Mouse (Mus musculus) thymus, postnatal 10 days (tissue): ENCODE results near the gene Rnf222.
A peak's percentile ranks its signal among the peaks of the same experiment; 100 is the strongest.
"Not testable (repeated sequence)": the region's sequence is repeated elsewhere in the genome, so short reads cannot be mapped to it uniquely, and the experiment has no call there.

Experiments used
- DNase-seq, 2 experiments: peaks; one replicate each; pipeline ENCODE4 v3.0.0; 2021; ENCODE audit warnings: low spot score in 2 of 2

Gene Rnf222

GRCm38 (mm10) chr11:68908846-68909503 is 20.6 kb downstream of the Rnf222 start:
- no peak for DNase-seq

DNA sequence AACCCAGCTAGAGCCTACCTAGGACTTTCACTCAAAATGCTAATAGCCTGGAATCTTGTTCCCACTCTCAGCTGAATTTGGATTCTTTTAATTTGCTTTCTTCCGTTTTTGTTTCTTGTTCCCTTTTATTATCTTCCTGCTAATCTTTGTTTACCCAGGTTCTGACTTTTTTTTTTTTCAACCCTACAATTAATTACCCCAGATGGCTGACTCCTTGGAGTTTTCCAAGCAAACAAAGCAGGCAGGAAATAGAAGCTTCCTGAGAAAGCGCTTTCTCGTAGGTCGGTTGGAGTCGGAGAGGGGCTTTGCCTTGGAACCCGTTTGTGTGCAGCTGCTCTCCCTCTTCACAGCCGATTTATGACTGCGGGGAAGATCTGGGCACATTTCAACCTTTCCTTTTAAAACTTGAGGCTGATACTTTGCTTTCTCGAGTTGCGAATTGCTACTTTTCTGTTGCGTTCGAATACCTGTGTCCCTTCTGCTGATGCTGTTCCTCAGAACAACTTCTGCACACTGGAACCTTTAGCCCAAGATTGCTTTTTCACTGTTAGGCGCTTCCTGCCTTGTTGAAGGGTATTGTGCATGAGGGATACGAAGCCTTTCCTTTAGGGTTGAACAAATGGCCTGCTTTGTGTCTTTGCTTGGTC is 23.3 kb downstream of the Rnf222 start:
- DNase-seq = no peak

GRCm38 (mm10) chr11:68914566-68914965 is 26.2 kb downstream of the Rnf222 start:
- DNase-seq = no peak

GRCm38 (mm10) chr11:68923191-68923590 is 34.8 kb downstream of the Rnf222 start:
- no peak for DNase-seq

- no peak for DNase-seq
Measured at GRCm38 (mm10) chr11:68924749-68925148, 36.4 kb downstream of the Rnf222 start.

GRCm38 (mm10) chr11:68926981-68927380 is 38.6 kb downstream of the Rnf222 start, which contains the start of gene Odf4:
TSS of gene Odf4 (minus strand) at chr11:68927081.
- no peak for DNase-seq

- DNase-seq = no peak
Measured at GRCm38 (mm10) chr11:68929947-68930346, 41.6 kb downstream of the Rnf222 start.

- DNase-seq = no peak
Measured at GRCm38 (mm10) chr11:68933885-68934507, 45.6 kb downstream of the Rnf222 start.

DNA sequence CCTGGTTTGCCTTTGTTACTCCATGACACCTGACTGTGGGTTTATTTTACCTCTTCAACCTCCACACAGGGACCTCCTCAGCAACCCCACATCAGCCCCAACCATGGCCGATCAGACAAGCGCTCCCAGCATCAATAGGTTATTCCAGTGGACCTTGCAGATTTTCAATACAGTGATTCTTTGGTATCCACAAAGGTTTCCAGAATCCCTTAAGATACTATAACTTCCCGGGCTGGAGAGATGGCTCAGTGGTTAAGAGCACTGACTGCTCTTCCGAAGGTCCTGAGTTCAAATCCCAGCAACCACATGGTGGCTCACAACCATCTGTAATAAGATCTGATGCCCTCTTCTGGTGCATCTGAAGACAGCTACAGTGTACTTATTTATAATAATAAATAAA is 48.6 kb downstream of the Rnf222 start:
- DNase-seq = not testable (repeated sequence)

DNA sequence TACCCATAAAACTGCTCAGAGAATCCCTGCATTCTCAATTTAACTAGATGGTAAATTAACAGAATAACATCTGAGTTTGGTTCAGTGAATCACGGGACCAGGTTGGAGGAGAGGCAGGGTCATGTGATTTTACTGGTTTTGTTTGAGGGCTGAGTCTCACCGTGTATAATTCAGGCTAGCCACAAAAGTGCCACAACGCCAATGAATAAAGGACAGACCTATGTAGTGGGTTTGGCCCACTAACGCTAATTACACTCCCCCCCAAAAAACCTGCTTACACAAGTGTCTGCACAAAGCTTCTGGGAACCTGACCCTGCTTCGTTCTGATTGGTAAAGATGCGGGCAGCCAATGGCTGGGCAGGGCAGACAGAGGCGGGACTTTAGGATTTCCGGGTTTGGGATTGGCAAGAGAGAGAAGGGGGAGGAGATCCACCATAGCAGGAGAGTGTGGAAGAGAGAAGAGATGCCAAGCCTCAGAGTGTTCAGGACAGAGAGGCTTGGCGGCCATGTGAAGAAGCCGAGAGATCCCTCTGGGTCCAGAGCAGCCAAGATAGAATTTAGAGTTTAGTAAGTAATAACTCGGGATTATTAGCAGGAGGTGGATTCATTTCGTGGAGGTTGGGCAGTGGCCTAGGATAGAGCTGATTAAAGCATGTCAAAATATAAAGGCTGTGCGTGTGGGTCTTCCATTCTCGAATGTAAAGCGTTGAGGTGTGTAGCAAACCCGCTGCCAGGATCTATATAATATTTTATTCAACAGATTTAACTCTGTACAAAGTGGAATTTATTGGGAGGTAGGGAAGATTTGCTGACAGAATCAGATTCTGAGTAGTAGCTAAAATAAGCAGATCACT is 51.3 kb downstream of the Rnf222 start:
- DNase-seq = peak; percentile 79

- DNase-seq = no peak
Measured at GRCm38 (mm10) chr11:68940516-68940915, 52.2 kb downstream of the Rnf222 start.

- DNase-seq = no peak
Measured at GRCm38 (mm10) chr11:68942731-68943130, 54.4 kb downstream of the Rnf222 start.

GRCm38 (mm10) chr11:68945245-68945644 is 56.9 kb downstream of the Rnf222 start:
- no peak for DNase-seq
